Mouse (Mus musculus) embryonic fibroblast, embryonic 13.5 days (primary cell): ENCODE data around the gene Zfyve21.
A peak's percentile ranks its signal among the peaks of the same experiment; 100 is the strongest.

Source experiments
- CTCF ChIP-seq: IDR thresholded peaks from 2 replicates; pipeline ENCODE4 v1.5.1; 2011; ENCODE audit warnings: mild to moderate bottlenecking, control low read depth, low read length, moderate library complexity, borderline replicate concordance; ENCODE audit not compliant: insufficient read depth
- POLR2A ChIP-seq: IDR thresholded peaks from 2 replicates; pipeline ENCODE4 v1.6.1; 2011; ENCODE audit warnings: low read depth, mild to moderate bottlenecking, control low read depth, low read length, moderate library complexity

- TF ChIP-seq POLR2A (no peak), CTCF (peak; percentile 33; the same call in 1 of the 2 replicates)
Measured at GRCm38 (mm10) chr12:111779544-111779943, 34.4 kb upstream of the Zfyve21 start.
